Comparison of ENCODE assay signal across 17 mouse cellular contexts in the genomic region with DNA sequence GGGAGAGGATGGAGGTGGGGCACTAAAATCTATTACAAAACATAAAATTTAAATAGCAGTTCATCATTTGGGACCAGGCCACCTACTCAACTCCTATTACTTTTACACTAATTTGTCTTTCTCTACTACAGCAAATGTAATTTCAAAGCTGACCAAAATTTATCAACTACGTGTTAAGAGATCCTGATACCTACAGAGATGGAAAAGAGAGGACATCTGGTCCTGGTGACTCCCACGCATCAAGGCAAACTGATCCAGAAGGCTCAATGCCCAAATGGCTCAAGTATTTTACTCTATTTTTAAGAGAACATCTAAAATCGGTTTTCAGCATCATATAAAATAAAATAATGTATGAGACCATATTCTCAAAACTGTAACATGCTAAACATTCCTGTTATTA. TPM values are rescaled to one million over a fixed set of nuclear protein-coding genes. Genes with fewer than 3 reads are reported as not detected.
DNase-seq lines count a peak whose midpoint lies in the region; ATAC-seq lines count a peak whose summit lies in the region.
"Had no signal": no experiment of that assay in that cellular context is flagged by ENCODE, and none has a peak within 500 bp of the region (broad histone marks: within the 10 kb centered on the region; RNA-seq: fewer than 3 reads in every experiment).

No protein-coding gene starts in this region.

- no peak for DNase-seq in frontal cortex, postnatal 25 days (ENCODE audit: low spot score in 2 of 2)
- DNase-seq in right cerebral cortex, adult 18-20 months: peak; percentile 46
- DNase-seq in right cerebral cortex, postnatal 14 days: no peak
- peak; percentile 75 for DNase-seq in cerebellum, adult 9-11 months
- no peak for DNase-seq in lung, postnatal 10 days
- no peak for DNase-seq in adrenal gland, postnatal 10 days
- DNase-seq: adrenal gland, postnatal 14 days; forebrain, postnatal 0 days; gastrocnemius, postnatal 36 days; heart, adult 18-20 months; heart, postnatal 10 days; kidney, adult 11 months; kidney, adult 9 months had no signal

- peak; percentile 44; the same call in 1 of the 2 replicates for ATAC-seq in frontal cortex, adult (ENCODE audit: low TSS enrichment)
- ATAC-seq: CD4-positive, CD25-positive, alpha-beta regulatory T cell, adult 4 months; forebrain, embryonic 13.5 days; forebrain, postnatal 0 days; hindbrain, postnatal 0 days had no signal

RNA-seq across cellular contexts. Expression of a gene that starts 11.2 kb away (rescaled TPM):
- 10 to 100 TPM; 35.3 to 48.5 TPM for total RNA-seq in adrenal gland, postnatal 10 days (2021)

Comparison
In these comparisons a context has a peak if more than half of its experiments do, and no peak if none do; other contexts are left out.
1. DNase-seq: peak in right cerebral cortex, adult 18-20 months (single experiment) and cerebellum, adult 9-11 months (single experiment); none in frontal cortex, postnatal 25 days (0 of 2), right cerebral cortex, postnatal 14 days (single experiment), lung, postnatal 10 days (single experiment) and adrenal gland, postnatal 10 days (single experiment).